Mouse (Mus musculus) monocyte, adult 5-6 weeks (primary cell): ENCODE measurements around the gene Insl3. TPM values are rescaled to one million over a fixed set of nuclear protein-coding genes. Genes with fewer than 3 reads are reported as not detected.
"Not testable (repeated sequence)": the region's sequence is repeated elsewhere in the genome, so short reads cannot be mapped to it uniquely, and the experiment has no call there.

Experiments
- ATAC-seq: fragments of 153-309, 156-312 bp; replicated peaks from 2 replicates; pipeline ENCODE4 v1.8.0; 2017; ENCODE audit warnings: mild to moderate bottlenecking; ENCODE audit not compliant: low TSS enrichment, insufficient number of reproducible peaks, severe bottlenecking, poor library complexity, low FRiP score
- total RNA-seq: library from RNA; stranded (forward); fragments of 200-1000, 200-491, 200-594 nt; gene quantifications from 3 replicates; pipeline ENCODE4 v1.2.3, GENCODE M21; 2017

Gene Insl3
- total RNA-seq, 1 experiment from 2014 or later, result not detected

GRCm38 (mm10) chr8:71701414-71702086 is 12.5 kb downstream of the Insl3 start, which contains the start of gene B3gnt3:
B3gnt3 (minus strand) TSS chr8:71701789.
- peak; percentile 19; the same call in 1 of the 2 replicates for ATAC-seq

DNA sequence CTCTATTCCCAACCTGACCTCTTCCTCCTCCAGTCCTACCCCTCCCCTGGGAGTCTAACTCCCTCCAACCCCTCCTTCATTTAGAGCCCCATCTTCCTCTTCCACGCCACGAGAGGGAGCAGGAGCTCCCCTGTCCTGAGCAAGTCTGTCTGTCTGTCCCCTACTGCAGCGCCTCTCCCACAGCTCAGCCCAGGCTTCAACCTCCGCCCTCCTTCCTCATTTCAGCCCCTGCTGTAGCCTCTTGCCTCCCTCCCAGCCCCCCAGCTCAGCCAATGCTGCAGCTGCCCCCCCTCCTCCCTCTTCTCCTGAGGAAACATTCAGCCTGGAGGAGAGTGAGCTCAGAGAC is 13.0 kb downstream of the Insl3 start:
- ATAC-seq, result peak; percentile 61

DNA sequence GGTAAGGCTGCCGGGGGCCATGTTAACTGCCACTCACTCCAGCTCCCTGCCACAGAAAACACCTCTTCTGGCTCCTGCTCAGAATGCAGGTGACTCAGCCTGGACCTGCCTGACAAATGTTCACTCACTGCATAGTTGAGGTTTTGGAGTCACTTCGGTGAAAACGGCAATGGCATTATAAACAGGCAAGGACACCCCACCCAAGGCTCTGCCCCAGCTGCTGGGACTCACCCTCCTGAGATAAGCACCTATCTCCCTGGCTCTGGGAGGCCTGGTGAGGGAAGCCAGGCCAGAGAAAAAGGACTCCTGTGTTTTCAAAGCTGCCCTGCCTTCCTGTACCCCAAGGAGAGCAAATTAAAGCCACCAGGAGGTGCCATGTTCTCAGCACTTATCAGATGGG is 13.9 kb downstream of the Insl3 start:
- no peak for ATAC-seq

- ATAC-seq, result not testable (repeated sequence)
Observed at GRCm38 (mm10) chr8:71703400-71703799, 14.4 kb downstream of the Insl3 start.

GRCm38 (mm10) chr8:71707874-71708273 is 18.9 kb downstream of the Insl3 start:
- peak; percentile 52; the same call in 1 of the 2 replicates for ATAC-seq

GRCm38 (mm10) chr8:71709134-71709799 is 20.3 kb downstream of the Insl3 start:
- no peak for ATAC-seq

- ATAC-seq, result peak; percentile 70
Observed at GRCm38 (mm10) chr8:71709800-71710446, 20.9 kb downstream of the Insl3 start.

DNA sequence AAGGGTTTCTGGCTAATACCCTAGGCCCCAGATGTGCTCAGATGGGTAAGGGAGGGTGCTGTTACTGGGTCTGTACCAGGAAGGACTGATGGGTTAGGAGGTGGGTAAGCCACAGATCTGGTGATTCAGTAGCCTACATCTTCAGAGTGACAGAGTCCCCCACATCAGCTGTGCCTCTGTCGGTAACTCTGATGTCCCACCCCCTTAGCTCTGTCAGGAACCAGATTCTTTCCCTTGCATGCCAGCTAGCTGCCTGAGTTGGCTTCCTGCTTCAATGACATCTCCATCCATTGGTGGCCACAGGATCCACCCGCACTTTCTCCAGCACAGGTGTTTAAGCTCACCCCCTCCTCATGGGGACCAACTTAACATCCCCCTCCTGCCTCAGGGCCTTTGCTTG is 22.6 kb downstream of the Insl3 start:
- no peak for ATAC-seq

GRCm38 (mm10) chr8:71715531-71715930 is 26.5 kb downstream of the Insl3 start:
- no peak for ATAC-seq

GRCm38 (mm10) chr8:71716561-71717053 is 27.6 kb downstream of the Insl3 start:
- ATAC-seq, result no peak

- ATAC-seq, result no peak
Observed at GRCm38 (mm10) chr8:71717096-71717495, 28.1 kb downstream of the Insl3 start.

DNA sequence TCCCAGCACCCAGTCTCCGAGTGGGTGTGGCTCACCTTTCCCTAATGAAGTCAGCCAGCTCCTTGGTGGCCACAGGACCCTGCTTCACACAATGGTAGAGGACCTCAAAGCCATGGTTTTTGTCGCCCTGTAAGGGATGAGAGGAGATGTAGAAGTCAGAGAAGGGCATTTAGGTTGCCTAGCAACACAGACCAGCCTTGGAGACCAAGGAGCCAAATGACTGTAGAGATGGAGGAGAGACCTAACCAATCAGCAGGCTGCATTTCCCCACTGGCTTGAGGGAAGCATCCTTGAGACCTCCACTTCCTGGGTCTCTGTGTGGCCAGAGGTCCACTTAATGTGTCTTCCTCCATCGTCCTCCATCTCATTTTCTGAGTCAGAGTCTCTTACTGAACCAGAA is 29.2 kb downstream of the Insl3 start:
- ATAC-seq, result no peak

- ATAC-seq, result no peak
Observed at GRCm38 (mm10) chr8:71719218-71719617, 30.2 kb downstream of the Insl3 start.

DNA sequence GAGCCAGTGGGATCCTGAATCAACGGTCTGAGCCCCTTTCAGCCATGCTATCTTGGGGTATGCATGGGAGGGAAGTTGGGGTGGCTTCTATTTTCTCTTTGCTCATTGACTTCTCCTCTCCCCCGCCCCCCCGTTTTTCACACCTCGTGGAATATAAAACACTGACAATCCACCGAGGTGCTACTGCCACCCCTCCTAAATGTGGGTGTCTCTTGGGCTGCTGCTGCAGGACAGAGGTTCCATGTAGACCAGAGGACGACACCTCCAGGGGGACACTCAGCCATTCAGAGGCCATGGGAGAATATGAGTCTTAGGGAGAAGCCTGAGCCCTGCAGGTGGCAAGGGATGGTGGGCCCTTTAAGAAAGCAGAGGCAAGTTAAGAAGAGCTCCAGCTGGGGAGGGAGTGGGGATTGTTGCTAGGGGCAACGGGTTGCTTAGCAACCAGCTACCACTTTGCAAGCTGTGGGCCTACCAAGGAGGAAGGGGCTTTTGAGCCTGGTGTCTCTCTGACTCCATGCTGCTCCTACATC is 31.0 kb downstream of the Insl3 start:
- no peak for ATAC-seq

- peak; percentile 62 for ATAC-seq
Observed at GRCm38 (mm10) chr8:71723047-71723551, 34.1 kb downstream of the Insl3 start.

DNA sequence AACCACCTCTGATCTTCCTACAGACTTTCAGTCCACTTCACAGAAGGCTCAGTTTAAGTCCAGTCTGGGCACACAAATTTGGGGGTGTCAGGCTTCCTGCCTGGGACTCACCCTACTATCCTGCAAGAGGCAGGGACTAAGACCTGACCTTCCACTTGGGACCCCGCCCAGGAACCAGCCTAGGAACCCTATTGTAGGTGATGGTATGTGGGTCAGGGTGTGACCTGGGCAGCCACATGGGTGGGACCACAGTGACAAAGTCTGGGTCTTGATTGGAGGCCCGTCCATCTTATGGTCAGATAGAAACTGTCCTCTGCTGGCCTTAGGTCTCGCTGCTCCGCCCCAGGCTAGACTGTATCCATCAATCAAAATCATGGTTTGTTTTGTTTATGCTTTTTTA is 35.4 kb downstream of the Insl3 start:
- ATAC-seq, result no peak

DNA sequence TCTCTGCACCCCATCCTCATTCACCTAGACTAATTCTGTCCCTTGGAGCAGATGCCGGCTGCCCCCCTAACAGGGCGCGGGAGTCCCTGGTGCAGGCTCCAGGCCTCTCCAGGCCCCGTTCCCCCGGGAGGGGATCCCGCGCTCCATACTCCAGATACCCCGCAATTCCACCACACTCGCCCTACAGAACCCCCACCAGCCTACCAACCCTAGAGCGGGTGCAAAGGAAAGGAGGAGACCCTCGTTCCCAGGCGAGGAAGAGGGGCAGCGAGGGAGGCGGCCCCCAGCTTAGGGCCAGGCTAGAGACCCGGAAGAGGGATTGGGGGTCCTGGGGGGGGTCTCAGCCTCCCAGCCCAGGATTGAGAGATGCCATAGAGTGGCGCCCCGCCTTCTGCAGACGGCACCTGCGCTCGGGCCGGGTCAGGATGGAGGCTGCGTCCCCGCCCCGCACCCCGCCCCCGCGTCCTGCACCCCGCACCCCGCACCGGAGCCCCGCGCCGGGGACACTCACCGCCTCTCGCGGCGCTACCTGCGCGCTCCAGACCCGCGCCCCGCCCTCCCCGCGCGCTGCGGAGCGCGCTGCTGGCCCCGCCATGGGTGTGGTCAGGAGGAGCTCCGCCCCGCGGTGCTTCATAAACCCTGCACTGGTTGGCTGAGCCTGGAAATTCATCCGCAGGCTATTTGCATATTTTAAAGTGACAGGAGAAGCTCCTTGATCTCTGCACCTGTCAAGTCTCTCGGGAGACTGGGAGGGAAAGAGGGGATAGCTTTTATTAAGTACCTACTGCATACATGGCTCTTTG is 36.3 kb downstream of the Insl3 start, which contains the start of gene Fcho1:
Fcho1 (minus strand) TSS at position 595 of the 803 bp plus-strand sequence.
- peak; percentile 51 for ATAC-seq

- no peak for ATAC-seq
Observed at GRCm38 (mm10) chr8:71728240-71728785, 39.3 kb downstream of the Insl3 start.
